Mouse (Mus musculus) limb, embryonic 11.5 days (tissue): ENCODE results near the gene Olfr114. TPM values are rescaled to one million over a fixed set of nuclear protein-coding genes. Genes with fewer than 3 reads are reported as not detected.

Experiments used
- ATAC-seq: fragments of 200-750 bp; cut with Nextera tagmentation; 2 replicates; pipeline ENCODE4 v1.8.0; 2017; ENCODE audit warnings: low read depth; ENCODE audit not compliant: insufficient number of reproducible peaks, low FRiP score, low TSS enrichment
- DNase-seq: peaks from one replicate; pipeline ENCODE4 v3.0.0-alpha.2; 2015; ENCODE audit warnings: low spot score
- H3K27ac ChIP-seq: fragments of 300-500 bp; sonication (generic); replicated peaks from 2 replicates; pipeline ENCODE4 v1.5.1; 2014; ENCODE audit warnings: low read depth, mild to moderate bottlenecking, low read length
- H3K27me3 ChIP-seq: fragments of 300-500 bp; sonication (generic); 2 replicates; pipeline ENCODE4 v1.6.1; 2014; ENCODE audit warnings: mild to moderate bottlenecking, low read length, mixed read lengths; ENCODE audit not compliant: control insufficient read depth, insufficient read depth
- H3K36me3 ChIP-seq: fragments of 300-500 bp; sonication (generic); 2 replicates; pipeline ENCODE4 v1.6.1; 2014; ENCODE audit warnings: mild to moderate bottlenecking, low read length, moderate library complexity, mixed read lengths; ENCODE audit not compliant: control insufficient read depth, insufficient read depth
- H3K4me1 ChIP-seq: fragments of 300-500 bp; sonication (generic); 2 replicates; pipeline ENCODE4 v1.6.1; 2014; ENCODE audit warnings: low read length, mixed read lengths; ENCODE audit not compliant: control insufficient read depth, insufficient read depth
- H3K4me2 ChIP-seq: fragments of 300-500 bp; sonication (generic); 2 replicates; pipeline ENCODE4 v1.6.1; 2014; ENCODE audit warnings: low read depth, mild to moderate bottlenecking, moderate library complexity; ENCODE audit not compliant: severe bottlenecking
- H3K4me3 ChIP-seq: fragments of 300-500 bp; sonication (generic); 2 replicates; pipeline ENCODE4 v1.5.1; 2014; ENCODE audit warnings: low read depth, low read length
- H3K9ac ChIP-seq: fragments of 300-500 bp; sonication (generic); 2 replicates; pipeline ENCODE4 v1.6.1; 2014; ENCODE audit warnings: mild to moderate bottlenecking, low read length
- H3K9me3 ChIP-seq: fragments of 300-500 bp; sonication (generic); 2 replicates; pipeline ENCODE4 v1.6.1; 2016; ENCODE audit warnings: low read length; ENCODE audit not compliant: control insufficient read depth
- WGBS: fragments of 180-500 bp; shearing (Covaris S2); extraction: QIAGEN DNeasy Blood & Tissue Kit; methylation state at CpG from one replicate; pipeline ENCODE4 v1.1.7; 2014; 5-methylcytosine and 5-hydroxymethylcytosine counted together
- polyA plus RNA-seq: library from polyadenylated mRNA; unstranded; fragments of >200 nt; fragmentation: Nextera tagmentation; extraction: Ambion mirVana; gene quantifications from 2 replicates; pipeline ENCODE4 v1.2.1, GENCODE M21; 2014

Gene Olfr114
- polyA plus RNA-seq = not detected in 2 replicates

GRCm38 (mm10) chr17:37592643-37593042 lies at the start of gene Olfr114:
Gene Olfr114 (minus strand): TSS chr17:37592743.
- H3K4me2 ChIP-seq = no peak within 1 kb of the TSS
- no peaks in the 10 kb centered on the region for H3K27me3 ChIP-seq
- no peak within 1 kb of the TSS for H3K27ac ChIP-seq
- no peak for DNase-seq
- no peak within 1 kb of the TSS for H3K9ac ChIP-seq
- no peak within 1 kb of the TSS for H3K4me3 ChIP-seq
- H3K36me3 ChIP-seq = no peaks in the 10 kb centered on the region
- no peaks in the 10 kb centered on the region for H3K9me3 ChIP-seq
- no peak for ATAC-seq
- no peaks in the 10 kb centered on the region for H3K4me1 ChIP-seq

- H3K27ac ChIP-seq = no peak within 1 kb of the TSS
- peaks cover 4% of the 10 kb centered on the region; the same call in 1 of the 2 replicates for H3K9me3 ChIP-seq
- no peak for ATAC-seq
- no peaks in the 10 kb centered on the region for H3K27me3 ChIP-seq
- no peaks in the 10 kb centered on the region for H3K4me1 ChIP-seq
- WGBS = 84% methylated on average over 2 of the region's 2 CpGs
- H3K9ac ChIP-seq = no peak within 1 kb of the TSS
- no peaks in the 10 kb centered on the region for H3K36me3 ChIP-seq
- H3K4me3 ChIP-seq = no peak within 1 kb of the TSS
- DNase-seq = no peak
- no peak within 1 kb of the TSS for H3K4me2 ChIP-seq
Observed at GRCm38 (mm10) chr17:37627009-37627408, 34.5 kb upstream of the Olfr114 start, which contains the start of the genes Olfr115 and Olfr116. Gene Olfr115 (minus strand): TSS chr17:37627109. Gene Olfr116 (minus strand): TSS chr17:37627199.

- DNase-seq (no peak), ATAC-seq (no peak)
- H3K27me3 ChIP-seq = no peaks in the 10 kb centered on the region
- H3K27ac ChIP-seq = no peak within 1 kb of the TSS
- no peak within 1 kb of the TSS for H3K9ac ChIP-seq
- no peaks in the 10 kb centered on the region for H3K4me1 ChIP-seq
- H3K9me3 ChIP-seq = no peaks in the 10 kb centered on the region
- no peaks in the 10 kb centered on the region for H3K36me3 ChIP-seq
- no peak within 1 kb of the TSS for H3K4me3 ChIP-seq
- H3K4me2 ChIP-seq = no peak within 1 kb of the TSS
Observed at GRCm38 (mm10) chr17:37577563-37577962, 15.0 kb downstream of the Olfr114 start, which contains the start of gene Olfr113. Gene Olfr113 (minus strand): TSS chr17:37577663.

GRCm38 (mm10) chr17:37569351-37569750 lies 23.2 kb downstream of the Olfr114 start, which contains the start of gene Olfr112:
Gene Olfr112 (minus strand): TSS chr17:37569451.
- Histone ChIP-seq H3K9ac (no peak within 1 kb of the TSS), H3K4me3 (no peak within 1 kb of the TSS), H3K27me3 (no peaks in the 10 kb centered on the region), H3K36me3 (no peaks in the 10 kb centered on the region), H3K27ac (no peak within 1 kb of the TSS), H3K4me1 (no peaks in the 10 kb centered on the region), H3K9me3 (no peaks in the 10 kb centered on the region), H3K4me2 (no peak within 1 kb of the TSS)
- ATAC-seq (no peak), DNase-seq (no peak)

- Histone ChIP-seq H3K9ac (no peak overlapping the region), H3K27me3 (no peaks in the 10 kb centered on the region), H3K4me1 (no peaks in the 10 kb centered on the region), H3K9me3 (no peaks in the 10 kb centered on the region), H3K4me2 (no peak overlapping the region), H3K4me3 (no peak overlapping the region), H3K36me3 (no peaks in the 10 kb centered on the region), H3K27ac (no peak overlapping the region)
- ATAC-seq = no peak
- 68% methylated on average over 1 of the region's 1 CpGs for WGBS
- no peak for DNase-seq
Observed at GRCm38 (mm10) chr17:37558913-37559615, 33.5 kb downstream of the Olfr114 start.

- H3K4me1 ChIP-seq = no peaks in the 10 kb centered on the region
- no peak overlapping the region for H3K4me2 ChIP-seq
- ATAC-seq = no peak
- H3K27ac ChIP-seq = no peak overlapping the region
- no peaks in the 10 kb centered on the region for H3K36me3 ChIP-seq
- H3K4me3 ChIP-seq = no peak overlapping the region
- WGBS = 74% methylated on average over 3 of the region's 3 CpGs
- no peak overlapping the region for H3K9ac ChIP-seq
- no peaks in the 10 kb centered on the region for H3K27me3 ChIP-seq
- H3K9me3 ChIP-seq = no peaks in the 10 kb centered on the region
- no peak for DNase-seq
Observed at GRCm38 (mm10) chr17:37543800-37544435, 48.6 kb downstream of the Olfr114 start.

- Histone ChIP-seq H3K27me3 (no peaks in the 10 kb centered on the region), H3K9ac (no peak overlapping the region), H3K27ac (no peak overlapping the region), H3K36me3 (no peaks in the 10 kb centered on the region), H3K4me2 (no peak overlapping the region), H3K4me1 (no peaks in the 10 kb centered on the region), H3K4me3 (no peak overlapping the region), H3K9me3 (no peaks in the 10 kb centered on the region)
- WGBS = 76% methylated on average over 4 of the region's 4 CpGs
- DNase-seq = no peak
- no peak for ATAC-seq
Observed at GRCm38 (mm10) chr17:37541454-37542119, 51.0 kb downstream of the Olfr114 start.
